Mouse (Mus musculus) layer of hippocampus, postnatal 25 days (tissue): ENCODE measurements around the gene Celf5. TPM values are rescaled to one million over a fixed set of nuclear protein-coding genes. Genes with fewer than 3 reads are reported as not detected.

Source experiments
- DNase-seq, 2 experiments: peaks; one replicate each; pipeline ENCODE4 v3.0.0; 2022; ENCODE audit warnings: mixed read lengths in 2 of 2, low spot score in 1 of 2; ENCODE audit errors: extremely low spot score in 1 of 2
- total RNA-seq, 2 experiments: library from RNA; stranded (reverse); gene quantifications; 2 replicates each; pipeline ENCODE4 v1.2.3; 2021

Gene Celf5
- total RNA-seq, 2 experiments from 2014 or later, result 255 to 311 TPM

- no peak for DNase-seq
Observed at GRCm38 (mm10) chr10:81498316-81499249, 16.1 kb upstream of the Celf5 start.

DNA sequence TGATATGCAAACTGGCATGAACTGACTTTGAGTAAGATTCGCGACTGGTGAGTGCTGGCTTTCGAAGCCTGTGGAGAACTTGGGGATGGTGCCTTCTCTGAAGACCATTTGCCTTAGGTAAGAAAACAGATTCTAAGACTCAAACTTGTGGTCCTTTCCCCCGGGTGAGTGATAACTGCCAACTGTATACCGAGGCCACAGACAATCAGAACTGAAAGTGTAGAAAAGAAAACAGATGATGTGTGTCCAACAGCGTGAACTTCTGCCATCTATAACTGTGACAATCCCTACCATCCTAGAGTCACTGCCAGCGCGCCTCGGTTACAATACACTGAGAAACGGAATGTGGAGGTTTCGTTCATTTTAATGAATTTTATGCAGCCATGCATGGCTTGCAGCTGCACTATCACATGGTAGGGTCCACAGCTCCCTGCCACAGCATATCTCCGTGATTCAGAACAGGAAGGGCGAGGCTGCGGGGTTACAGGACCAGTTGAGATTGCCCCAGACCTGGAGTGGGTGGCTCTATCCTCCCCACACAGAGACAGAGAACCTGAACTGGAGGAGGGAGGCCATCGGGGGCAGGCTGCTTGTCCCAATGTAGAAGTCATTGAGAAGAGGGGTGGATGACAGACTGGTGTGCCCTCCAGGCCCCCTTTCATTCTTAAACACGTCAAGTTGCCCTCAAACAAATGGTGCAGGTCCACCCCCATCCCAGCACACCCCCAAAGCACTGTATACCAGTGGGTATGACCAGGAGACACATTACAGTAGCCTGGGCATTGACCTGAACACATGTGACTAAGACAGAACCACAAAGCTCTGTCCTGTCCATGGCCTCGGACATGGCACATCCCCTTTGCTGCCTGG lies 15.1 kb upstream of the Celf5 start:
- no peak for DNase-seq

DNA sequence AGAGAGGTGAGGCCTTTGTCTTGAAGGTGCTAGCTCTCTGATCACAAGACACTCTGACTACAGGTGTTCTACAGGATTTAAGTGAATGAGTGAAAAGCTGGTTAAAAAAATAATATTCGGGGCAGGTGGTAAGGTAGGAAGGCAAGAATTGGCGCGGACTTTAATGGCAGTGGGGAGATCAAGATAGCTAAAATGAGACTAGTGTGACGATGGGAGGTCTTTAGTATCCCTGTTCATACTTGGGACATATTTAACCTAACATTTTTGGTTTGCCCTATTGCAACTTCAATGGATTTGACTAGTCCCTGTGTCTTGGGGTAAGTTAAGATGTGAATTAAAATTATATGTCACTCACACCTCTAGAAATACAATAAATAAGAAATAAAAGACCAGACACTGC lies 14.5 kb upstream of the Celf5 start:
- no peak for DNase-seq

- peak; percentile 90 to 92 for DNase-seq
Observed at GRCm38 (mm10) chr10:81496264-81496901, 13.9 kb upstream of the Celf5 start, which contains the start of gene Ncln. TSS of gene Ncln (minus strand) at chr10:81496392.

DNA sequence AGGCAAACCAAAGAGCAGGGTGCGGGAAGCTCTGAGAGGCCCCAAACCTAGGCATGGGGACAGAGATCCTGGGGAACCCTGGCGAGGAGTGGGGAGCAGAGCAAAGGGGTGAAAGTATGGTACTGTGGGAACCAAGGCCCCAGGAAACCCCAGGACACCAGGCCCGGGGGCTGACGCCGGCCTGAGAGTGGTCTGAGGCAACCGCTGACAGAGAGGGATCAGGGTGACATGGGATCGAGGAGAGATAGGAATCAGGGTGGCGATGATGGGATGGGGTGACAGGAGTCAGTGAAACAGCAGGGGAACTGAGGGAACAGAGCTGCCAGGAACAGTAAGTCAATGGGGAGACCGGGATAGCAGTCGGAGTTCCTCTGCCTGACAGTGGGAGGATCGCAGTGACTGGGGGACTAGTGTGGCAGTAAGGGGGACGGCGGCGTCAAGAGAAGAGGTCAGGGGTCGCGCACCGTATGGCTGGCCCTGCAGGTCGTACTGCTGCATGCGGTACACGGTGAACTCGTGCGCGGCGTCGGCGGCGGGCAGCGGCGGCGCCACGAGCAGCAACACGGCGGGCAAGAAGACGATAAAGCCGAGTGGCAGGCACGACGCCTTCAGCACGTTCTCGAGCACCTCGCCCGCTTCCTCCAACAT lies 13.2 kb upstream of the Celf5 start:
- DNase-seq, result peak in 1 of 2 experiments; percentile 48

DNA sequence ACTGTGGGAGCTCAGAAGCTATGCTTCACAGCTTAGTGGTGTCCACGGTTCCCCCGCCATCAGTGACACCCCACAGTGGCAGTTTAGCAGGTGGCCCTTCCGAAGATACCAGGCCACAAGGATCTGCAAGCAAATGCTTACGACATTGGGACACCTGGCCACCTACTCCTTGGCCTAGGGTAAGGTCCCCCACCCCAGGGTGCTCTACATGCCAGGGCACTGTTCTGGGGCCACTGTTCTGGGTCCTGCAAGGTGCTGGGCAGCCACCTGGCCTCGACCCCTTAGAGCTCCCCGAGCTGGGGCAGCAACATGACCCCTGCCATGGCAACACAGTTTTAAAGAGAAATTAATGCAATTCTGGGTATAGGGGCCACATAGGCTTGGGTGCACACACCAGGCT lies 12.6 kb upstream of the Celf5 start:
- no peak for DNase-seq

DNA sequence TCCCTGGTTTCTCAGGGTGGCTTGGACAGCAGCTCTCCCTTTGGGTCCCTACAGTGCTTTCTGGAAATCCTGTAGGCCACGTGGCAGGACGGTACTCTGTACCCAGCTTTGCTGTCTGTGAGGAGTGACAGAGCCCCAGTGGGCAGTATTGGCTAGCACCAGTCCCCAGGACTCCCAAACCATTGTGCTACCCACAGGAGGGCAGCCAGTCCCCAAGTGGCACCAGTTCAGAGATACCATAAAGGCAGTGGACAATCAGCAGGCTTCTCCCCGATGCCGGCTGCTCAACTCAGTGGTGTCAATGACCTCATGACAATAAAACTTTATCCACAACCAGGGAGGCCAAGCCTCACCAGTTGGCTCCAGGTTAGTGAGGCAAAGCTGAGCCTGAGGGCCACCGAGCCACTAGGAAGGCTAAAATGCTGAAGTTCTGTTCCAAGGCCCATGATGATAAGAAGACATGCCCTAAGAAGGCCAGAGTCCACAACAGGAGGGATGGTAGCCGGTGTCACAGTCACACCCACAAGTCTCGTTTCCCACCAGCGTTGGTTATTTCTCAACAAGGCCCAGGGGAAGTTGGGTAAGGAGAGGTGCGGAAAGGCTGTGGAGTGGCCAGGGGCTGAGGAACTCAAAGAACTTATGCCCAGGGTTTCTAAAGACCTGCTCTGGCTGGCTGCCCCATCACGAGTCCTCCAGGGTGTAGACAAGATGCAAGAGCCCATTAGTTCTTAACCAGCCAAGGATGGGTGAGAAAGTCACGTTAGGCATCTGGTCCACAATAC lies 11.9 kb upstream of the Celf5 start:
- DNase-seq, result no peak

DNA sequence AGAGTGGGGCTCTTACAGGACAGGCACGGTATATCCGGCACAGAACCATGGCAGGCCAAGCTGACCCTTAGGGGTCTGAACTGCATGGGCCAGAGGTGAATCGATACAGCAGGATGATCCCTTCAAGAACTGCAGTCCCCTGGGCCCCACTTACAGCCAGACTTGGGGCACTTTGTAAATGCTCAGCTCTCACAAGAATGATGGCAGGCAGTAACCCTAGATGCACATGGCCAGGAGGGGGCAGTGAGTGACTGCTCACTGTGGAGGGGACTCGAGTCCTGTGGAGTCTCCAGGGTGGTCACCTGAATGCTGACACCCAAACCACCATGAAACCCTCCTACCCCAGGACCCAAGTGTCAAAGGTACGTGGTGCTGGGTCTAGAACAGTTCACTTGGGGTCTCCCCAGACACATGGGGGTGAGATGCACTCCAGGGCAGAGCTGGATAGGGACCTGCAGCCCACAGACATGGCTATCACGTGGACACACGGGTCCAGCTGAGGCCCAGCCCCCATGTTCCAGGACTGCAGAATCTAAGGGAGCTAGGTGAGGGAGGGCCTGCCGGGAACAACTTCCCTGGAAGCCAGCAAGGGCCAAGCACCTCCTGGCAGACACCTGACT lies 11.2 kb upstream of the Celf5 start:
- no peak for DNase-seq

GRCm38 (mm10) chr10:81492606-81493240 lies 10.2 kb upstream of the Celf5 start:
- DNase-seq, result no peak

- no peak for DNase-seq
Observed at GRCm38 (mm10) chr10:81491018-81491417, 8.5 kb upstream of the Celf5 start.

DNA sequence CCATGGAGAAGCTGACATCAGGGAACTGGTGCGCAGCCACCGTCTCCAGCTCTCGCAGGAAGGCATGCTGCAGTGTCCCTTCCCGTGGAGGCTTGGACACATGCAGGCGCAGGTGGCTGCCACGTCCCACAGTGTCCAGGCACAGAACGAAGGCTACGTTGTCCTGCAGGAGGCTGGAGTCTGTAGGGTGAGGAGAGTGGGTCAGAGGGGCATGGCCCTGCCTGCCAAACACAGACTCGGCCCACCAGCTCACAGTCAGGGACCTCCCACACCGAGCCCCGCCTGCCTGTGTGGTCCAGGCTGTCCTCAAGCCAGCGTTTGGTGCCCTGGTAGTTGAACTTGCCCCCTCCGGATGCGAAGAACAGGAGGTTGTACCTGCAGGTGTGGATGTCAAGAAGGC lies 7.4 kb upstream of the Celf5 start:
- no peak for DNase-seq

DNA sequence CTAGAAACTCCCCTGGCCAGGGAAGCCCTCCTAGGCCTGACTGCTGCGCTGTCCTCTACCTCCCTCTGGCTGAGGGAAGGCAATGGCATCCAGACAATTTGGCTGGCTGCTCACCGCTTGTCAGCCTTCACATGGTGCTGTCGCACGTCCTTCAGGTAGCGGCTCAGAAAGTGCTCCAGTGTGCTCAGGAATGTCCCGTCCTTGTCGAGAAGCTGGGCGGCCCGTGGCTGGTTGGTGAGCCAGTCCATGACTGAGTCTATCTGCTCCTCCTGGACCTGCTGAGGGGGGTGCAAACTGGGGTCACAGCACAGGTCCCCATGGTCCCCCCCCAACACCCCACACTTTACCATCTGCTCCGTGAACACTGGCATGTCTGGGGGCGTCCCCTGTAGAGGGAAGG lies 5.6 kb upstream of the Celf5 start:
- no peak for DNase-seq

- no peak for DNase-seq
Observed at GRCm38 (mm10) chr10:81486496-81486895, 4.0 kb upstream of the Celf5 start.

- DNase-seq, result no peak
Observed at GRCm38 (mm10) chr10:81485479-81486018, 3.0 kb upstream of the Celf5 start.

DNA sequence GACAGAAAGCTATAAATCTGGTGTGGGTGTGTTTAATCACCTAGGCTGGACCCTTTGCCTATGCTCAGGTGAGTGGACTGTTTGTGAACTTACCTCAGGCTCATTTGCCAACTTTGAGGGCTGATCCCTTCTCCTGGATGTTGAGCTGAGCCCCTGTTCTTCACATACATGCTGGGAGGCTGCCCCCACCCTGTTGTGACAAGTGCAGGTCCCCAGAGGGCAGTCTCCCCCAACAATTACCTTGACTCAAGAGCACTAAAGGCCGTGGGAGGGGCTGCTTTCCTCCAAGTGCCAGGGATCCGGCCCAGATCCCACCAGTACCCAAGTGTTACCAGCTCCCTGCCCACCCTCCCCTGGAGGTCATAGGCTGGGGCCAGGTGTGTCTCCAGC lies 2.5 kb upstream of the Celf5 start:
- no peak for DNase-seq

- DNase-seq, result no peak
Observed at GRCm38 (mm10) chr10:81484441-81485059, 2.0 kb upstream of the Celf5 start.

DNA sequence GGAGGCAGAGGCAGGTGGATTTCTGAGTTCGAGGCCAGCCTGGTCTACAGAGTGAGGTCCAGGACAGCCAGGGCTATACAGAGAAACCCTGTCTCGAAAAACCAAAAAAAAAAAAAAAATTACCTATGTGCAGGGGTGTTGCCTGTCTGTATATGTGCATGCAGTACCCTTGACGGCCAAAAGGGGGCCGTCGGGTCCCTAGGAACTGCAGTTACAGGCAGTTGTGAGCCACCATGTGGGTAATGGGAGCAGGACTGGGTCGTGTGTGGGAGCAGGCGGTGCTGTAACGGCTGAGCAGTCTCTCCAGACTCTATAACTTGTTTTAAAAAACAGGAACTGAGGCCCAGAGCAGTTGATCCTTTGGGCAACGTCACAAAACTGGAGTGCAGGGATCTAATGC lies 1.5 kb upstream of the Celf5 start:
- DNase-seq, result no peak
